Comparison of ENCODE assay signal across 14 mouse cellular contexts in genomic region chr14:120292617-120293195, GRCm38 (mm10). TPM values are rescaled to one million over a fixed set of nuclear protein-coding genes. Genes with fewer than 3 reads are reported as not detected.
DNase-seq lines count a peak whose midpoint lies in the region; ATAC-seq and TF ChIP-seq lines count a peak whose summit lies in the region.
"Had no signal": no experiment of that assay in that cellular context is flagged by ENCODE, and none has a peak within 500 bp of the region (broad histone marks: within the 10 kb centered on the region; RNA-seq: fewer than 3 reads in every experiment).

No protein-coding gene starts in this region.

- peak overlapping the region; percentile 15 for H3K4me2 ChIP-seq in heart, embryonic 12.5 days
- no peak overlapping the region for H3K4me2 ChIP-seq in intestine, embryonic 14.5 days (ENCODE audit: low read length)
- H3K4me2 ChIP-seq: neural tube, embryonic 12.5 days had no signal

- no peaks in the 10 kb centered on the region for H3K27me3 ChIP-seq in heart, embryonic 12.5 days (replicated peaks)
- H3K27me3 ChIP-seq in intestine, embryonic 14.5 days (replicated peaks; ENCODE audit: control insufficient read depth, insufficient read depth, low read length): no peaks in the 10 kb centered on the region
- H3K27me3 ChIP-seq: neural tube, embryonic 12.5 days had no signal

- no peak for DNase-seq in heart, postnatal 36 days
- DNase-seq in 3T3-L1 (ENCODE audit: low read depth, low spot score): peak; percentile 78
- no peak for DNase-seq in intestine, embryonic 14.5 days (ENCODE audit: low spot score)
- DNase-seq in left cerebral cortex, postnatal 4 days: no peak
- DNase-seq in embryo, embryonic 9.5 days (ENCODE audit: extremely low spot score): no peak
- no peak for DNase-seq in frontal cortex, postnatal 36 days (ENCODE audit: low spot score in 2 of 2)
- DNase-seq: adrenal gland, postnatal 10 days; cerebellum, adult 18-20 months; lung, adult 2 months had no signal

- peak overlapping the region; percentile 87 for H3K27ac ChIP-seq in heart, embryonic 12.5 days (ENCODE audit: poor library complexity, severe bottlenecking)
- H3K27ac ChIP-seq in bone marrow macrophage, adult 2 months (ENCODE audit: insufficient read depth, low read depth, low read length): 0 out of 2 replicates have a peak overlapping the region, but pooled peaks have one; percentile 3
- H3K27ac ChIP-seq in intestine, embryonic 14.5 days (ENCODE audit: low read depth): peak overlapping the region; percentile 44; the same call in 1 of the 2 replicates
- H3K27ac ChIP-seq: midbrain, embryonic 10.5 days; neural tube, embryonic 12.5 days had no signal

- no peak overlapping the region for H3K4me3 ChIP-seq in heart, embryonic 12.5 days
- no peak overlapping the region for H3K4me3 ChIP-seq in bone marrow macrophage, adult 2 months (ENCODE audit: insufficient read depth, low read length)
- H3K4me3 ChIP-seq in intestine, embryonic 14.5 days (ENCODE audit: low read depth, low read length): no peak overlapping the region
- H3K4me3 ChIP-seq: midbrain, embryonic 10.5 days; neural tube, embryonic 12.5 days had no signal

- no peaks in the 10 kb centered on the region for H3K9me3 ChIP-seq in heart, embryonic 12.5 days (replicated peaks)
- no peaks in the 10 kb centered on the region for H3K9me3 ChIP-seq in intestine, embryonic 14.5 days (ENCODE audit: control insufficient read depth, low read length)
- H3K9me3 ChIP-seq: midbrain, embryonic 10.5 days; neural tube, embryonic 12.5 days had no signal

- 0 out of 2 replicates have a peak overlapping the region, but pooled peaks have one; percentile 53 for H3K9ac ChIP-seq in heart, embryonic 12.5 days
- H3K9ac ChIP-seq in intestine, embryonic 14.5 days (ENCODE audit: low read length): no peak overlapping the region
- H3K9ac ChIP-seq: neural tube, embryonic 12.5 days had no signal

- TF ChIP-seq CTCF in bone marrow macrophage, adult 2 months (IDR thresholded peaks at IDR 0.05; ENCODE audit: low read depth, low read length): no peak

- H3K36me3 ChIP-seq in heart, embryonic 12.5 days: peaks cover 18% of the 10 kb centered on the region
- H3K36me3 ChIP-seq in intestine, embryonic 14.5 days (ENCODE audit: control insufficient read depth, insufficient read depth, low read length): peaks cover 8% of the 10 kb centered on the region; the same call in 1 of the 2 replicates
- H3K36me3 ChIP-seq: neural tube, embryonic 12.5 days had no signal

- intact Hi-C loops in heart, postnatal 36 days (cut with DNase I): no loop called here
- intact Hi-C loops in left cerebral cortex, postnatal 4 days (cut with DNase I): no loop called here

- 31% methylated on average over 6 of the region's 6 CpGs for WGBS in heart, embryonic 12.5 days
- WGBS in intestine, embryonic 14.5 days: 62% methylated on average over 6 of the region's 6 CpGs

- H3K4me1 ChIP-seq in heart, embryonic 12.5 days (replicated peaks): peaks cover 92% of the 10 kb centered on the region
- H3K4me1 ChIP-seq in bone marrow macrophage, adult 2 months (ENCODE audit: control insufficient read depth, insufficient read depth, low read length): peaks cover 71% of the 10 kb centered on the region
- H3K4me1 ChIP-seq in intestine, embryonic 14.5 days (replicated peaks; ENCODE audit: control insufficient read depth, insufficient read depth, low read length): peaks cover 59% of the 10 kb centered on the region

- ATAC-seq in heart, embryonic 12.5 days (ENCODE audit: insufficient number of reproducible peaks, low FRiP score): no peak
- ATAC-seq in intestine, embryonic 14.5 days (replicated peaks; ENCODE audit: low FRiP score, low TSS enrichment, low read depth): 0 out of 2 replicates have a peak, but pooled peaks have one; percentile 33
- ATAC-seq: forebrain, embryonic 16.5 days had no signal

- no peak for TF ChIP-seq POLR2A in bone marrow macrophage, adult 2 months (IDR thresholded peaks at IDR 0.05; ENCODE audit: borderline replicate concordance, low read depth, low read length)

RNA-seq across cellular contexts. Expression of gene Mbnl2, which starts 17.2 kb away (rescaled TPM):
- polyA plus RNA-seq in heart, embryonic 12.5 days (2016; fragmentation: Nextera tagmentation; extraction: Ambion mirVana): 108 and 114 TPM in 2 replicates
- 100 to 1,000 TPM; 248 to 254 TPM for total RNA-seq in heart, postnatal 36 days (2021)
- 98.2 and 110 TPM in 2 replicates for polyA plus RNA-seq in bone marrow macrophage, adult 2 months (2012; ENCODE audit: insufficient read depth, insufficient read length, missing spikeins)
- 111 and 118 TPM in 2 replicates for polyA plus RNA-seq in intestine, embryonic 14.5 days (2014; fragmentation: Nextera tagmentation; extraction: Ambion mirVana)
- total RNA-seq in left cerebral cortex, postnatal 4 days (2021): 10 to 100 TPM; 39.9 to 41.2 TPM

Comparison
In these comparisons a context has a peak if more than half of its experiments do, and no peak if none do; other contexts are left out.
1. H3K27ac ChIP-seq: peak in every context shown above with its lines; median percentile 87 in heart, embryonic 12.5 days; 44 in intestine, embryonic 14.5 days; 3 in bone marrow macrophage, adult 2 months.